Mouse (Mus musculus) cortical plate, adult 2 months (tissue): ENCODE measurements around the gene Baz2a.

Experiments
- CTCF ChIP-seq: fragments of 200-500 bp; IDR thresholded peaks from 2 replicates; pipeline ENCODE4 v1.5.1; 2011; ENCODE audit warnings: mild to moderate bottlenecking, control low read depth, low read length; ENCODE audit not compliant: insufficient read depth; ENCODE audit errors: extremely low read depth
- POLR2A ChIP-seq: fragments of 200-500 bp; IDR thresholded peaks from 2 replicates; pipeline ENCODE4 v1.6.1; 2011; ENCODE audit warnings: mild to moderate bottlenecking, low read length, control low read depth; ENCODE audit not compliant: insufficient read depth; ENCODE audit errors: extremely low read depth

GRCm38 (mm10) chr10:128096313-128096692 lies 4.9 kb downstream of the Baz2a start:
- TF ChIP-seq POLR2A (no peak), CTCF (no peak)
